Mouse (Mus musculus) brain, embryonic 14.5 days (tissue): Measurements from ENCODE around the gene Map2k3.

ENCODE experiments used
- CTCF ChIP-seq: fragments of 200-500 bp; IDR thresholded peaks from 2 replicates; pipeline ENCODE4 v1.5.1; 2012; ENCODE audit warnings: inconsistent platforms, mild to moderate bottlenecking, moderate library complexity, borderline replicate concordance; ENCODE audit not compliant: insufficient read depth, insufficient read length; ENCODE audit errors: extremely low read depth
- POLR2A ChIP-seq: fragments of 200-500 bp; IDR thresholded peaks from 2 replicates; pipeline ENCODE4 v1.6.1; 2012; ENCODE audit warnings: mild to moderate bottlenecking, inconsistent platforms, borderline replicate concordance; ENCODE audit not compliant: poor library complexity, insufficient read depth, insufficient read length, severe bottlenecking; ENCODE audit errors: extremely low read depth

DNA sequence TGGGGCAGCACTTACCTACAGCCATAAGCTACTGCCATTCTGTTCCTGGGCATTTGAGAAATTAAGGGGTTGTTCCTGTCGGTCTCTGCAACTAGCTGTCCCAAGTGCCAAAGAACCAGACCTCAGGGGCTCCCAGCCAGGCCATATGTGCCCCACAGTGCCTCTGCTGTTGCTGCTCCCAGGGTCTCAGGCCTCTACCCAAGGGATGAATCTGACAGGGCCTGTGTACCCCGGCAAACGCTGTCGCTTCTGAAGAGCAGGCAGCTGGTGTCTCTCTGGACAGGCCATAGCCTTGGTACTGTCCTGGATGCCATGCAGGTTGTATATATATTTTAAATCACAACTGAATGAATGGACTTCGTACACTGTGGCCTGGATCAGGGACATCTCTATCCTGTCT lies 20.1 kb downstream of the Map2k3 start:
- no peak for TF ChIP-seq POLR2A
- no peak for TF ChIP-seq CTCF
